Mouse (Mus musculus) heart, postnatal 36 days (tissue): ENCODE data around the gene Npas1. TPM values are rescaled to one million over a fixed set of nuclear protein-coding genes. Genes with fewer than 3 reads are reported as not detected.
A peak's percentile ranks its signal among the peaks of the same experiment; 100 is the strongest.

Experiments used
- DNase-seq, 2 experiments: peaks; one replicate each; pipeline ENCODE4 v3.0.0; 2021 to 2022
- intact Hi-C: fragments of 180-260 bp; cut with DNase I; formaldehyde crosslinking; loops from one replicate; pipeline ENCODE4 v1.15.1; 2025
- total RNA-seq, 2 experiments: library from RNA; stranded (reverse); gene quantifications; 2 replicates each; pipeline ENCODE4 v1.2.3; 2021

The Npas1 gene
- not detected for total RNA-seq

GRCm38 (mm10) chr7:16477628-16478027 is at the start of gene Npas1:
Gene Npas1 (minus strand): TSS chr7:16477728.
- no peak for DNase-seq
- intact Hi-C loops = no loop called here

- DNase-seq = peak in 1 of 2 experiments; percentile 16
- intact Hi-C loops = no loop called here
Measured at GRCm38 (mm10) chr7:16525995-16526394, 48.5 kb upstream of the Npas1 start.

DNA sequence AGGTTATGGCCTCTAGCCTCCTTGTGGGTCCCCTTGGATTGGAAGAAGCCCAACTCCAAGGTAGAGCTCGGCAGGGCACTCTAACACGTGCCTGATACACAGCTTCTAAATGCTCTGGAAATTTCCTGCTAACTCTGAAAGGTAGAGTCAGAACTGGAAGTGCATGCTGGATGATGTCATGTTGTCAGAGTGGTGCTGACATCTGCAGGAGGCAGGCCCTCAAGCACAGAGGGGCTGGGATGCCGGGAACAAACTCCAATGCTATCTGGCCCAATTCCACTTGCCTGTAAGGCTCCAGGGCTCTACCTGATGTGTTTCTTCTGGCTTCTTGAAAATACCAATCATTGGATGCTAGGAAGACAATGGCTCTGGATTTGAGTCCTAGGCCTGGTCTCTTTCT is 47.9 kb upstream of the Npas1 start:
- intact Hi-C loops = no loop called here

GRCm38 (mm10) chr7:16524308-16524707 is 46.8 kb upstream of the Npas1 start:
- DNase-seq = peak; percentile 53 to 61
- intact Hi-C loops = no loop called here

More for the DNA sequence above, 47.9 kb upstream of the Npas1 start:
- peak in 1 of 2 experiments; percentile 10 for DNase-seq

- intact Hi-C loops = no loop called here
- DNase-seq = no peak
Measured at GRCm38 (mm10) chr7:16519310-16519709, 41.8 kb upstream of the Npas1 start.

DNA sequence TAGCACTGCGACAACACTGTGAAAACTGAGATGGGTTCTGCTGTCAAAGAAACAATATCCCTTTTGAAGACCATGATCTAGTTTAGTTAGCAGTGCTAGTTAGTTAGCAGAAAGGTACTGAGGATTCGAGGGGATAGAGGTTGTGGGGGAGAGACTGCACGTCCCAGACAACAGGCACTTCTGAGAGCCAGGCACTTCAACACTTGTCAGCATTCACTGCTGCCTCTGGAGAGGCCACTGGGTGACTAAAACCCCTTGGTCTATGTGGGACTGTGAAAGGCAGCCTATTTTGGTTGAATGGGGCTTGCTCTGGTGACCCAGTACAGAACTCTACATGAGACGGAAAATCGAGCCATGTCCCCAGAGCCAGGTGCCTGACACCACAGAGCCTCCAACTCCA is 39.7 kb upstream of the Npas1 start:
- intact Hi-C loops = no loop called here
- no peak for DNase-seq

- intact Hi-C loops = loop anchor here (1.0 kb wide), 1 partner anchor 109 kb away; no protein-coding TSS in a partner anchor
- peak; percentile 67 to 71 for DNase-seq
Measured at GRCm38 (mm10) chr7:16507284-16507683, 29.8 kb upstream of the Npas1 start.

DNA sequence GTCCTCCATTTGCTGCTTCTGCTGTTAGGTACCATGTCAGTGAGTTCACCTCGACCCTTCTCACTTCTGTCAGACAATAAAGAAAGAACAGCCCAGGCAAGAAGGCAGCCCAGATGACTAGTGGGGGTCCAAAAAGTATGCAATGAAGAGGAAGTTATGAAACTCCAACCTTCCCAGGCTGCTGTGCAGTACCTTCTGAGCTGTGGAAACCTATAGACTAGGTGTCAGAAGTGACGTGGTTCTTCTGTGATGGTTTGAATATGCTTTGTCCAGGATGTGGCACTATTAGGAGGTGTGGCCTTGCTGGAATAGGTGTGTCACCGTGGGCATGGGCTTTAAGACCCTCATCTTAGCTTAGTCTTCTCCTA is 27.7 kb upstream of the Npas1 start:
- no peak for DNase-seq
- intact Hi-C loops = no loop called here

GRCm38 (mm10) chr7:16504573-16505225 is 27.2 kb upstream of the Npas1 start:
- peak; percentile 28 to 44 for DNase-seq
- intact Hi-C loops = no loop called here

- intact Hi-C loops = no loop called here
- no peak for DNase-seq
Measured at GRCm38 (mm10) chr7:16501571-16501970, 24.0 kb upstream of the Npas1 start.

GRCm38 (mm10) chr7:16499671-16500104 is 22.2 kb upstream of the Npas1 start:
- intact Hi-C loops = no loop called here
- no peak for DNase-seq

GRCm38 (mm10) chr7:16496260-16496659 is 18.7 kb upstream of the Npas1 start:
- intact Hi-C loops = no loop called here
- no peak for DNase-seq

DNA sequence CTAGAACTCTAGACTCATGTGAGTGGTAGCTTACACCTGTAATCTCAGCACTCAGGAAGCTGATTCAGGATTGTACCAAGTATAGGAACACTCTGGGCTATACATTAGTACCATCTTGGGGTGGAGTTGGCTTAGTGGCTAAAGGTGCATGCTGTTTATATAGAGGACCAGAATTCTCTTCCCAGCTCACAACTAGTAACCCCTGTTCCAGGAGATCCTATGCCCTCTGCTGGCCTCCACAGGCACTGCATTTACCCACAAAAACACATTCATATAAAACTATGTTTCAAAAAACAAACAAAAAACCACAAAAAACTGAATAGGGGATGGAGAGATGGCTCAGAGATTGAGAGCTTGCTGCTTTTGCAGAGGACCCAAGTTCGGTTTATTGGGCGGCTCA is 15.8 kb upstream of the Npas1 start:
- intact Hi-C loops = no loop called here
- DNase-seq = peak; percentile 35 to 63

DNA sequence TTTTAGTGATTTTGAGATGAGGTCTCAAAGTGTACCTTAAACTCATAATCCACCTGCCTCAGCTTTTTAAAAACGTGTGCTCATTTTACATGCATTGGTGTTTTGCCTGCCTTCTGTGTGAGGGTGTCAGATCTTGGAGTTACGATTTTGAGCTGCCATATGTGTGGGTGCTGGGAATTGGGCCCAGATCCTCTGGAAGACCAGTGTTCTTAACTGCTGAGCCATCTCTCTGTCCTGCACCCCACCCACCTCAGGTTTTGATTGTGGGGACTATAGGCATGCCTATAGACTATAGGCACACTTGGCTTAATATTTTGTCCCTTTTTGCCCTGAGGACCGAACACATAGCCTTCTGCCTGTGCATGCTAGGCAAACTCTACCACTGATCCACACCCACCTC is 14.7 kb upstream of the Npas1 start:
- no peak for DNase-seq
- intact Hi-C loops = no loop called here

GRCm38 (mm10) chr7:16491759-16492158 is 14.2 kb upstream of the Npas1 start:
- intact Hi-C loops = loop anchor here (1.0 to 2.0 kb wide), 2 partner anchors 26 to 127 kb away; no protein-coding TSS in a partner anchor
- DNase-seq = peak; percentile 62 to 72

DNA sequence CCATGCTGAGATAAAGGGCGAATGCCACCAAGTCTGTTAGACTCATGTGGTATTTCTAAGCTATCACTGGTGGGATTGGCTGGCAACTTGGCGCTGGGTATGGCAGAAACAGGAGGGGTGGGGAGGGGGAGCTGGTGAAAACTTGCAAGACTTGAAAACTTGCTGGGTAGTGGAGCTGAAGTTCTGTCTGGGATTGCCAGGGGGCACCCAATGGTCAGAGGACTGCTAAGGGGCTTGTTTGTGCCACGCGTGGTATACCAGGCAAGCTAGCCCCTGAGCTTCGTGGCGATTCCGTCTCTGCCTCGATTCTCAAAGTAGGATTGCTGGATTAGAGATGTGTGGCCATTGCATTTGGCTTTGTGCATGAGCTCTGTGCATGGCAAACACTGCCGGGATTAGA is 12.4 kb upstream of the Npas1 start:
- intact Hi-C loops = loop anchor here (2.0 kb wide), 1 partner anchor 129 kb away; no protein-coding TSS in a partner anchor
- DNase-seq = peak in 1 of 2 experiments; percentile 50

DNA sequence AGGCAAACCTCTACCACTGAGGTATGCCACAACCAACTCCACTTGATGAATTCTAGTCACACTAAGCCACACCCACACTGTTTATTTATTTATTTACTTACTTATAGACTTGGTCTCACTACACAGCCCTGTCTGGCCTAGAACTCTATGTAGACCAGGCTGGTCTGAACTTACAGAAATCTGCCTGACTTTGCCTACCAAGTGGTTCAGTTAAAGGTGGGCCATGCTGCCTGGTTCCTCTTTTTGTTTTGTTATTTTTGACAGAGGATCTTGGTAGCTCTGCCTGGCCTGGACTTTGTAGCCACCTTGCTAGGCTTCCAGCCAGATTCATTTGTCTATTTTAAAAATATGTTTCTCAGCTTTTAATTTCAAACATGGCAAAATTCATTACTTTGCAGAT is 11.3 kb upstream of the Npas1 start:
- intact Hi-C loops = no loop called here
- no peak for DNase-seq

DNA sequence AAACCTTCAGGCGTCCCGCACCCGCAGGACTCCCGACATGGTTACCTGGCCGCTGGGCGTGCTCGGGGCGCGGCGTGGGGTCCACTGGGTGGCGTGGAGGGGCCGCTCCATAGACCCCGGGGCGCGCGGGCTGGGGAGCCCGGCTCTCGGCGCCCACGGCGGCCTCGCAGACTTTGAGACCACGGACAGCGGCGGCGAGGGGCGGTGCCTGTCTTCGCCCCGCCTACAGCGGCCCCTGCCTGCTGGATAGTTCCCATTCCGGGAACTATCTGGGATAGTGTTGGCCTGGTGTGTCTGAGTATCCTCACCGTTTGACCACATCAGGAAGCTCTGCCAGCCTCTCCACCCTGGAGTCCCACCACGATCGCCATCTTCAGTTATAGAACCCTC is 933 bp downstream of the Npas1 start:
- intact Hi-C loops = no loop called here
- no peak for DNase-seq

- no peak for DNase-seq
- intact Hi-C loops = no loop called here
Measured at GRCm38 (mm10) chr7:16475764-16476599, 1.5 kb downstream of the Npas1 start.

DNA sequence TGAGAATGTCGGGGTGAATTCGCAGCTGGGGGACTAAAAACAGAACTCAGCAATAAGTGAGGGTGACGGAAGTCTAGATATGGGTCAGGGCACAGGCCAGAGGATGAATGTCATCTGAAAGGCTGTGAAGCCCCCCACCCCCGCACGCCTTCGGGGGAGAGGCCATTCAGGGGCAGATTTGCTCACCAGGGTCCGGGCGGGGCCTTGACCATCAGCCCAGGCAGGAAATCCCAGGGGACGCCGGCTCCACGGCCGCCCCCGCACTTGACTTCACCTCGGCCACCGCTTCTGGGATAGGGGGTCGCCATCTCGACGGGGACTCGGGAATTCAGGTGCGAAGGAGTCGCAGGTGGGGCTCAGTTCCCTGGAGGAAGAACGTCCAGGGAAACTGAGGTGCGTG is 2.2 kb downstream of the Npas1 start:
- no peak for DNase-seq
- intact Hi-C loops = no loop called here

DNA sequence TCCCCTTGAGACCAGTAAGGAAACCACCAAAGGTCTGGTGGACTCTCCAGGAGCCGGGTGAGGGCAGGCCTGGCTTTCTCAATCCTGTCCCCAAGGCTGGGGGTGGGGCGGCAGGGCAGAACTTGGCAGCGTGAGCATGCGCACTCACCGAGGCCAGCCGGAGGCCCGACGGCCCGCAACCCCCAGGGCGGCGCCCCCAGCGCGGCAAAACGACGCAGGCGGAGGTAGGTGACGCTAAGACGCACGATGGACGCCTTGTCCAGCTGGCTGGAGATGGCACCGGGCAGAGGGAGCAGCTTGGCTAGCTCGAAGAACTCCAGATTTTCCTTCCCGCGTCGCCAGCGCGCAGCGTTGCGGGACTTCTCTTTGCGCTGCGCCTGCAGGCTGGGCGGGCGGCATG is 3.1 kb downstream of the Npas1 start:
- intact Hi-C loops = no loop called here
- no peak for DNase-seq

GRCm38 (mm10) chr7:16473847-16474246 is 3.7 kb downstream of the Npas1 start:
- intact Hi-C loops = no loop called here
- no peak for DNase-seq
